Mouse (Mus musculus) heart, embryonic 11.5 days (tissue): ENCODE measurements around the gene Lcp2. TPM values are rescaled to one million over a fixed set of nuclear protein-coding genes. Genes with fewer than 3 reads are reported as not detected.

Experiments used
- ATAC-seq: fragments of 200-750 bp; cut with Nextera tagmentation; replicated peaks from 2 replicates; pipeline ENCODE4 v1.8.0; 2017; ENCODE audit warnings: moderate library complexity; ENCODE audit not compliant: insufficient number of reproducible peaks, low FRiP score, low TSS enrichment
- H3K27ac ChIP-seq: fragments of 300-500 bp; sonication (generic); 2 replicates; pipeline ENCODE4 v1.5.1; 2014; ENCODE audit warnings: mild to moderate bottlenecking, low read depth, low read length
- H3K27me3 ChIP-seq: fragments of 300-500 bp; sonication (generic); 2 replicates; pipeline ENCODE4 v1.6.1; 2014; ENCODE audit warnings: mild to moderate bottlenecking, low read length, mixed read lengths; ENCODE audit not compliant: control insufficient read depth, insufficient read depth
- H3K36me3 ChIP-seq: fragments of 300-500 bp; sonication (generic); 2 replicates; pipeline ENCODE4 v1.6.1; 2014; ENCODE audit warnings: mild to moderate bottlenecking, low read length, moderate library complexity, mixed read lengths; ENCODE audit not compliant: control insufficient read depth, insufficient read depth
- H3K4me1 ChIP-seq: fragments of 300-500 bp; sonication (generic); 2 replicates; pipeline ENCODE4 v1.6.1; 2014; ENCODE audit warnings: low read length; ENCODE audit not compliant: control insufficient read depth, insufficient read depth
- H3K4me2 ChIP-seq: fragments of 300-500 bp; sonication (generic); 2 replicates; pipeline ENCODE4 v1.6.1; 2014; ENCODE audit warnings: mild to moderate bottlenecking, moderate library complexity
- H3K4me3 ChIP-seq: fragments of 300-500 bp; sonication (generic); 2 replicates; pipeline ENCODE4 v1.5.1; 2014; ENCODE audit warnings: low read depth, low read length
- H3K9ac ChIP-seq: fragments of 300-500 bp; sonication (generic); 2 replicates; pipeline ENCODE4 v1.6.1; 2014; ENCODE audit warnings: mild to moderate bottlenecking, low read depth, low read length, moderate library complexity
- H3K9me3 ChIP-seq: fragments of 300-500 bp; sonication (generic); replicated peaks from 2 replicates; pipeline ENCODE4 v1.6.1; 2016; ENCODE audit warnings: low read length; ENCODE audit not compliant: control insufficient read depth
- WGBS: fragments of 180-500 bp; shearing (Covaris S2); extraction: QIAGEN DNeasy Blood & Tissue Kit; methylation state at CpG from one replicate; pipeline ENCODE4 v1.1.7; 2014; ENCODE audit not compliant: insufficient replicate concordance; 5-methylcytosine and 5-hydroxymethylcytosine counted together
- polyA plus RNA-seq: library from polyadenylated mRNA; unstranded; fragments of >200 nt; fragmentation: Nextera tagmentation; extraction: Ambion mirVana; gene quantifications from 2 replicates; pipeline ENCODE4 v1.2.1, GENCODE M21; 2014

Gene Lcp2
- polyA plus RNA-seq, 1 experiment from 2014 or later: 1.9 TPM

- no peak overlapping the region for H3K4me2 ChIP-seq
- H3K4me3 ChIP-seq: no peak overlapping the region
- ATAC-seq: no peak
- H3K27ac ChIP-seq: no peak overlapping the region
- H3K9ac ChIP-seq: no peak overlapping the region
- H3K9me3 ChIP-seq: no peaks in the 10 kb centered on the region
- H3K4me1 ChIP-seq: no peaks in the 10 kb centered on the region
- H3K27me3 ChIP-seq: no peaks in the 10 kb centered on the region
- H3K36me3 ChIP-seq: no peaks in the 10 kb centered on the region
- 65% methylated on average over 8 of the region's 8 CpGs for WGBS
Measured at GRCm38 (mm10) chr11:34086164-34086751, 39.5 kb downstream of the Lcp2 start.

- 65% methylated on average over 3 of the region's 3 CpGs for WGBS
- H3K27me3 ChIP-seq: no peaks in the 10 kb centered on the region
- no peaks in the 10 kb centered on the region for H3K36me3 ChIP-seq
- H3K9me3 ChIP-seq: no peaks in the 10 kb centered on the region
- no peaks in the 10 kb centered on the region for H3K4me1 ChIP-seq
- H3K27ac ChIP-seq: no peak overlapping the region
- no peak for ATAC-seq
- no peak overlapping the region for H3K4me3 ChIP-seq
- H3K9ac ChIP-seq: no peak overlapping the region
- H3K4me2 ChIP-seq: no peak overlapping the region
Measured at GRCm38 (mm10) chr11:34087064-34087463, 40.3 kb downstream of the Lcp2 start.

GRCm38 (mm10) chr11:34098422-34098821 is 51.7 kb downstream of the Lcp2 start, which contains the start of gene 4930469K13Rik:
Gene 4930469K13Rik, minus strand, starts transcription at chr11:34098554.
- no peaks in the 10 kb centered on the region for H3K9me3 ChIP-seq
- H3K4me1 ChIP-seq: no peaks in the 10 kb centered on the region

GRCm38 (mm10) chr11:34101827-34102226 is 55.1 kb downstream of the Lcp2 start:
- Histone ChIP-seq H3K9ac (no peak overlapping the region), H3K9me3 (no peaks in the 10 kb centered on the region), H3K4me1 (no peaks in the 10 kb centered on the region), H3K36me3 (no peaks in the 10 kb centered on the region), H3K27ac (no peak overlapping the region), H3K4me3 (no peak overlapping the region), H3K27me3 (no peaks in the 10 kb centered on the region), H3K4me2 (no peak overlapping the region)
- 64% methylated on average over 4 of the region's 4 CpGs for WGBS
- ATAC-seq: no peak

More at GRCm38 (mm10) chr11:34098422-34098821, 51.7 kb downstream of the Lcp2 start, which contains the start of gene 4930469K13Rik:
- 80% methylated on average over 10 of the region's 10 CpGs for WGBS
- no peak within 1 kb of the TSS for H3K4me2 ChIP-seq
- no peaks in the 10 kb centered on the region for H3K36me3 ChIP-seq
- no peak within 1 kb of the TSS for H3K4me3 ChIP-seq
- H3K9ac ChIP-seq: no peak within 1 kb of the TSS
- no peaks in the 10 kb centered on the region for H3K27me3 ChIP-seq
- no peak for ATAC-seq
- H3K27ac ChIP-seq: no peak within 1 kb of the TSS

- Histone ChIP-seq H3K4me1 (no peaks in the 10 kb centered on the region), H3K27me3 (no peaks in the 10 kb centered on the region), H3K9me3 (no peaks in the 10 kb centered on the region), H3K9ac (no peak overlapping the region), H3K4me2 (no peak overlapping the region), H3K36me3 (no peaks in the 10 kb centered on the region), H3K27ac (no peak overlapping the region), H3K4me3 (no peak overlapping the region)
- ATAC-seq: no peak
- 44% methylated on average over 1 of the region's 1 CpGs for WGBS
Measured at GRCm38 (mm10) chr11:34104919-34105318, 58.2 kb downstream of the Lcp2 start.

GRCm38 (mm10) chr11:34109260-34109659 is 62.5 kb downstream of the Lcp2 start:
- no peak overlapping the region for H3K4me2 ChIP-seq
- no peak for ATAC-seq
- no peaks in the 10 kb centered on the region for H3K4me1 ChIP-seq
- H3K27ac ChIP-seq: no peak overlapping the region
- no peaks in the 10 kb centered on the region for H3K27me3 ChIP-seq
- H3K9me3 ChIP-seq: no peaks in the 10 kb centered on the region
- no peaks in the 10 kb centered on the region for H3K36me3 ChIP-seq
- no peak overlapping the region for H3K4me3 ChIP-seq
- H3K9ac ChIP-seq: no peak overlapping the region
- WGBS: 82% methylated on average over 1 of the region's 1 CpGs

GRCm38 (mm10) chr11:34111940-34112339 is 65.2 kb downstream of the Lcp2 start:
- no peaks in the 10 kb centered on the region for H3K4me1 ChIP-seq
- H3K9me3 ChIP-seq: no peaks in the 10 kb centered on the region
- H3K9ac ChIP-seq: no peak overlapping the region
- no peaks in the 10 kb centered on the region for H3K27me3 ChIP-seq
- no peak overlapping the region for H3K27ac ChIP-seq
- H3K36me3 ChIP-seq: no peaks in the 10 kb centered on the region
- H3K4me2 ChIP-seq: no peak overlapping the region
- WGBS: 62% methylated on average over 7 of the region's 7 CpGs
- no peak overlapping the region for H3K4me3 ChIP-seq
- no peak for ATAC-seq

- 53% methylated on average over 4 of the region's 4 CpGs for WGBS
- no peak overlapping the region for H3K4me3 ChIP-seq
- no peak for ATAC-seq
- H3K27ac ChIP-seq: no peak overlapping the region
- no peak overlapping the region for H3K9ac ChIP-seq
- H3K4me2 ChIP-seq: no peak overlapping the region
- no peaks in the 10 kb centered on the region for H3K36me3 ChIP-seq
- no peaks in the 10 kb centered on the region for H3K9me3 ChIP-seq
- H3K4me1 ChIP-seq: no peaks in the 10 kb centered on the region
- H3K27me3 ChIP-seq: no peaks in the 10 kb centered on the region
Measured at GRCm38 (mm10) chr11:34112781-34113380, 66.2 kb downstream of the Lcp2 start.

- H3K4me3 ChIP-seq: no peak overlapping the region
- H3K27me3 ChIP-seq: no peaks in the 10 kb centered on the region
- H3K4me2 ChIP-seq: no peak overlapping the region
- WGBS: 51% methylated on average over 2 of the region's 2 CpGs
- H3K9me3 ChIP-seq: no peaks in the 10 kb centered on the region
- no peak for ATAC-seq
- H3K9ac ChIP-seq: no peak overlapping the region
- no peak overlapping the region for H3K27ac ChIP-seq
- no peaks in the 10 kb centered on the region for H3K4me1 ChIP-seq
- H3K36me3 ChIP-seq: no peaks in the 10 kb centered on the region
Measured at GRCm38 (mm10) chr11:34113760-34114159, 67.0 kb downstream of the Lcp2 start.
